Mouse (Mus musculus): ENCODE results near the gene Aff3.
A peak's percentile ranks its signal among the peaks of the same experiment; 100 is the strongest.

Aff3 gene

DNA sequence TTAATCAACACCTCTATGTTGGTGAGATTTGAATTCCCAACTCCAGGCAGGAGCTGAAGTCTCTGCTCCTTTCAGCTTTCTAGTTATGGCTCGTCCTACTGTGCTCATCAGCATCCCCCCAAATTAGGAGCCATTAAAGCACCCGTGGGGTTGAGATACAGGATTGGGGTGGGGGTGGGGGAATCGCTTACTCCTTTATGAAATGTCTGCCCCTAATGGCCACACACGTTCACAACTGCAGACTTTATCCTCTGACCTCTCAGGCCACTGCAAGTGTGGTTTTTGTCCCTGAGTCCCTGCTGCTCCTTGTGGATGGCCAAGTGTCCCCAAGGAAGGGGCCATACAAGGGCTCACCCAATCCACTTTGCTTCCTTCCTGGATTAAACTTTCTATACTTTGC lies 348.8 kb downstream of the Aff3 start:
- DNase-seq: no peak

DNA sequence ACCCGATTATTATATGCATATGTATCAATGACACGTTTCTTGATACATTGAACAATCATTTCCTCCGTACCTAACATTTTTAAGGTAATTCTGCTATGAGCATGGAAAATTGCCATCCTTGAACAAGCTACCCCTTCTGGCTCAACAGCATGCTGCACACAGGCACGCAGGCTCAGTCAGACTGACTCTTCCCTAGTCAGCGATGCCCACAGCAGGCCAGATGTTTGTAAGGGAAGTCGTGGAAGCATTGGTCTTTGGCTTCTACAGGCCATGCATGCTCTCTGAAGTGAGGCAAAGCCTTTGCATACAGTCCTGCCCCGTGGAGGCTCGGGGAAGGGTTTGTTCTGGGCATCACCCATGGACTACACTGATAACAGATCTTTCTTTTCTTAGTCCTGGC lies 354.3 kb downstream of the Aff3 start:
- no peak for DNase-seq

DNA sequence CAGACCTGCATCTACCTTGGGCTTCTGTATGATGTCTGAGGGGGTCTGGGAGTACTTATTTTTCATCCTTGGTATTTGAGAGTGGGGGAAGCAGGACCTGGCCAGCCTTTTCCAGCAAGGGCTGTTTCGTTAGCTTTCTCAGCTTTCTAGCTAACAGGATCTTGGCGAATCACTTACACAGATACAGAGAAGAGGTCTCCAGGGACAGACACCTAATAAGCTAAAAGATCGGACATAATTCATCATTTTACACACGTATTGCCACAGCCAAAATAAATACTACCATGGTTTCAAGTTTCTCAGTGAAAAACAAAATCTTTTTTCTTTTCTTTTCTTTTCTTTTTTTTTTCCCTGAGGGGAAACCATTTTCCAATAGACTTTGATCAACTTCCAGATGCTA lies 354.7 kb downstream of the Aff3 start:
- DNase-seq: no peak

DNA sequence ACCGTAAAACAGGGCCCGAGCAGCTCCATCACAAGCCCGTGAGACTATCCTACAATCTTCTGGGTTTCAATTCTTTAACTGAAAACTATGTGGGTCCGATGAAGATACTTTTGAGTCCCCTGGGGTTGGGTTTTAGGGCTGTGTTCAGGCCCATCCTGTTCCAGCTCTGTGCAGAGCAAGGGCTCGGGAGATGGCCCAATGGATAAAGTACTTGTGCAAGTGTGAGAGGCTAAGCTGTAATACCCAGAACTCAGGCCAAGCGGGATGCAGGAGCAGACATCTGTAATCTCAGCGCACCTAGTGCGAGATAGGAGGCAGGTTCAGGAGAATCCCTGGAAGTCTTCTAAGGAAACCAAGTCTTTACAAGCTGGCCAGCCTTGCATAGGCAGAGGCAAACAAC lies 355.4 kb downstream of the Aff3 start:
- DNase-seq: no peak

GRCm38 (mm10) chr1:38308705-38308996 lies 356.1 kb downstream of the Aff3 start:
- no peak for DNase-seq

GRCm38 (mm10) chr1:38307821-38308704 lies 356.7 kb downstream of the Aff3 start:
- DNase-seq: peak; percentile 59 to 71

DNA sequence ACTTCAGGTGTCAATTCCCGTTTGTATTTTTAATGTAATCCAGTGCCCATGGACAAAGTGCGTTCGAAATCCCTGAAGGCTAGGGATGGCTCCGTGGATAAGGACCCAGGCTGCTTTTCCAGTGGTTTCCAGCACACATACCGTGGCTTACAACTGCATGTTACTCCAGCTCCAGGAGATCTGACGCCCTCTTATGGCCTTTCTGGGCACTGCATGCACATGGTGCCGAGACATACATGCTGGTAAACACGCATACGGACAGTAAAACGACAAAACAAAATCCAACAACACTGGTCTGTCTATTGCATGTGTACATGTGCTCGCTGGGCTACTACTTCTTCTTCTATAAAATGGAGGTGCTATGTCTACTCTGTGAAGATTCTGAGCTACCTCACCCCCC lies 357.5 kb downstream of the Aff3 start:
- DNase-seq: peak in 1 of 2 experiments; percentile 47

DNA sequence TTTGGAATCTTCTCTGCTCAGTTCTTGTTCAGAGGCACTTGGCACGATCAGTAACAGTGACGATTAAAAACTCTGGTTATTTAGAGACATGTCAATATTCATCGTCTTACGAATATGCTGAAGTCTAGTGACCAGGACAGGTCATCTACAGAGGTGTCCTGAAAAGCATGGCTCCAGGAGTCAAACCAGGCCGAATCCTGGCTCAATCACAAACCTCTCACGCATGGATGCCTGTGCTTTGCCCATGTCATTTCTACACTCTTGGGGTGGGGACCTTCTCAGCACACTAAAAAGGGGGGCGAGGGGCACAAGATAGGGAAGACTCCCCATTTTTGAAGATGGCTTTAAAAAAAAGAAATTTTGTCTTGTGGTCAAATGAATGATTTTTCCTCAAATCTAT lies 358.6 kb downstream of the Aff3 start:
- DNase-seq: peak; percentile 23 to 44

DNA sequence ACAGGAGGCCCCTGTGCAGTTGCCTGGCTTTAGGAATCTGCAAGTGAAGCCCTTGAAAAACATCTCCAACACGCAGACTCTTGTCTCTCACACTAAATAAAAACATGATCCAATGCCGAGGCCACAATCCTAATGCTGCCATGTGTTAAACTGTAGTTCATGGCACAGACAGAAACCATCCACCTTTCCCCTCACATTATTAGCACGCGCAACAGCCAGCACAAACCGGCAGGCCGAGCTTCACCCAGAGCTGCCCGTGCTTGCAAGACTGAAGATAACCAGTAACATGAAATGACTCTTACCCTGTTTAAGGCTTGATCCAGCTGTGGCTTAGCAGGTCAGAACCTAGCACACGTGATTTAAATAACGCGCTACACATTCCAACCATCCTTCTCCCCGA lies 360.4 kb downstream of the Aff3 start:
- DNase-seq: no peak

- no peak for DNase-seq
These were observed 366.5 kb downstream of the Aff3 start for GRCm38 (mm10) chr1:38298291-38298690.

DNA sequence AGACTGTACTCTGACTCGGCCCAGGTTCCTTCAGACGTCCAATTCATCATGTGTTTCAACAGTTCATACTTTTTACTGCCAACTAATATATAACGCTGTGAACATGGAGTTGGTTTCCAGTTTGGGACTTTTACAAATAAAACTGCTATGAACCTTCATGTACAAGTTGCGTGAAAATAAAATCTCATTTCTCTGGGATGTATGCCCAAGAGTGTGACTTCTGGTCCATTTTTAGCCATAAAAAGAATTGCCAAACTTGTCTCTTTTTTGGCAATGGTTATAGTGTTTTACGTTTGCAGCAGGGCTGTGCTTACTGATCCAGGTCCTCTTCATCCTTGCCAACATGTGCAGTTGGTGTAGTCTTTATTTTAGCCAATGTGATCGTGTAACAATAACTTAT lies 369.8 kb downstream of the Aff3 start:
- DNase-seq: no peak

- no peak for DNase-seq
These were observed 370.4 kb downstream of the Aff3 start for GRCm38 (mm10) chr1:38294336-38294695.

DNA sequence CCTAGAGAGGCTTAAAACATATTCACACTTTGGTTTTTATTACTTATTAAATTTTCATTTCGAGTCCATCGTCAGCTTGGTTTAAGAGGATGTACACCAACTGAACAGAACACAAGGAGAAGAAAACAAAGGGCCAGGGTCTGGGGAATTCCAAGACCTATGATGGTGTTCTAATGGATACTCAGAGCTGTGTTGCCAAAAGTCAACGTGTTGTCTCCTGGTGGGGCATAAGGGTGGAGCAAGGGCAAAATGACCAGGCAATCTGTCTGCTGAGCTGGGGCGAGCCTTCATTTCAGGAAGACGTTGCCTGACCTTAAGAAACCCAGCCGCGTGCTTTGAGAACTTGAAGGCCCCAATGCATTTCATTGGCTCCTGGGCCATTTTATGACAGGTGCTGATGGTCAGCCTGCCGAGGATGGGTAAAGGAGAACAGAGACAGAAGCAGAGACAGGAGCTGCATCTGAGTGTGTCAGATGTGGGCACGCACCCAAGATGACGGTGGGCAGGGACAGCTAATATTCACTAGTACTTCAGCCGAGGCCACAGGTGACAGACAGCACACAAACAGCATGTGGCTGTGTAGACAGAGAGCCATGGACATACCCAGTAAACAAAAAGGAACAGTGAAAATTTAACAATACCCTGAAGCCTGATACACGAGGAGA lies 371.0 kb downstream of the Aff3 start:
- DNase-seq: peak; percentile 56 to 64

GRCm38 (mm10) chr1:38292851-38293250 lies 371.9 kb downstream of the Aff3 start:
- no peak for DNase-seq

DNA sequence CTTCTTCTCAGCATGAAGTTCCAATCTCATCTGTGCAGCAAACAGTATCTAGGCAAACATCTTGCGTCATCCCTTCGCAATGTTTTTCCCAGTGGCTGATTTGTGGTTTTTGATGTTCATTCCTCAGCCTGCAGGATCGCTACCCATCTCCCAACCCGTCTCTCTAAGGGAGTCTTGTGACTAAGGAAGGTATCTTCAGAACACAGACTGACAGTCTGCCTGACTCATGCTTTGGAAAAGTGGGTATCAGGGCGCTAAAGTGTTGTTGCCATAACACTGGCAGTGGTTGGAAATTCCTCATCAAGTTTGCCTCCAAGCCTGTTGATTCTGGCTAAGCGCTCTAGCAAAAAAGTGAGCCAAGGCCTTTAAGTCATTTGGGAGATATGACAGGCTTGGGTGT lies 372.8 kb downstream of the Aff3 start:
- no peak for DNase-seq

DNA sequence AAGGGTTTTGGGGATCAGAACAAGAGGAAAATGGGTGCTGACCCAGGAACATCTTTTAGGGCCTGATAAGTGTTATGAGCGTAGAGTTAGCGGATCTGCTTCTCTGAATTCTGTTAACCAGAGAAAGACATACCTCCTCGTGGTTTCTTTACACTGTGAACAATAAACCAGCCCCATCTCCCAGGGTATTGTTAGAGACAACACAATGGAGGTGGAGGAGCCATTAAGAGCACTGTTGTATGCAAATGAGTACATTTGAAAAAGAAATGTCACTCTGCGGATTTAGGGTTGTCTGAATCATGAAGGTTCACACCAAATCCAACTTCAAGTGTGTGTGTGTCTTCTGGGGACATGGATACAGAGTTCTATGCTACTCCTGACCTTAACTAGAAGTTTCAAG lies 373.3 kb downstream of the Aff3 start:
- DNase-seq: no peak

DNA sequence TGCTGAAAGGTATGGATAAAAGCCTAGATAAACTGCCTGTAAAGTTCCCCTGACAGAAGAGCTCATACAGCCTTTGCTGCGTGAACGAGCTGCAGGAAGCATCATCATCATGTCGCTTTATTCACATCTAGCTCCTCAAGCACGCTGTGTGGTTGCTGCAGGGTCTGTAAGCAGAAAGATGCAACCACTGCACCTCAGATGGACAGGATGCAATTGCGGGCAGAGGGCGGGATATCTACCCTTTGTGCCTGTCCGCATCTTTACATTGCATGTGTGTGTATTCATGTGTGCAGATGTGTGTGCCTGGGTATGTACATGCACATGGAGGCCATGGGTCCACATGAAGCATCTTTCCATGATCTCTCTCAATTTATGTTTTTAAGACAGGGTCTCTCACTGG lies 373.9 kb downstream of the Aff3 start:
- no peak for DNase-seq

DNA sequence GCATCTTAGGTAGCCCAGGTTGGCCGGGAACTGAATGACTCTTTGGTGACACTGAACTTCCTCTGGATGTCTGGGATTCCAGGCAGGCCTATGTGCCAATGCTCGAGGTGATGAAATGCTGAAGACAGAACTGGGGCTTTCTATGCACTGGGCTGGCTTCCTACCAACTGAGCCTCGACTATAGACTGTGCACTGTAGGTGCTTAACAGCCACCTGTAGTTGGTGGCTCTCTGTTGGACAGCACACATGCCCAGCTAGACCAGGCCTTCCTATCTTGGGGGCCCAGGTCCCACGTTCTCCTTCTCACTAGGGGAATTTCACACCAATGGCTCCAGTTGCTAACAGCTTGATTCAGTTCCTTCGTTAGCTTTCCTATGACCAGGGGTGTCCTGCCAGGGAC lies 374.9 kb downstream of the Aff3 start:
- no peak for DNase-seq

DNA sequence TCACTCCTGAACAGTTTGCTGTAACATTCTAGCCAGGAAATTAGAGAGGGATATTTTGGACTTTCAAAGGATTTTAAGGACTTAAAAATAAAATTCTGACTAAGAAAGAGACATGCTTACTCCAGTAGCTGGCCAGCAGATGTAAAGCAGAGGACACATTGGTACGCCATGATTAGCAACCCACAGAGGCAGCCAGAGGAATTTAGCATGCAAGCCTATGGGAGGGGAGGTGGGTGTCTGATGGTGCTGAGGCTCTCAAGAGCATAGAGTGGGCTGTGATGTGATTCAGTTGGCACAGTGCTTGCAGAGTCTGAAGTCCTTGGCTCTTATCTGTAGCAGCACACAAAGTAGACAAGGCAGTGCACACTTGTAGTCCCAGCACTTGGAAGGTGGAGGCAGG lies 376.0 kb downstream of the Aff3 start:
- no peak for DNase-seq

- no peak for DNase-seq
These were observed 378.2 kb downstream of the Aff3 start for GRCm38 (mm10) chr1:38286551-38286950.

- no peak for DNase-seq
These were observed 384.2 kb downstream of the Aff3 start for GRCm38 (mm10) chr1:38280549-38280948.

- DNase-seq: no peak
These were observed 393.4 kb downstream of the Aff3 start for GRCm38 (mm10) chr1:38271312-38271711.

DNA sequence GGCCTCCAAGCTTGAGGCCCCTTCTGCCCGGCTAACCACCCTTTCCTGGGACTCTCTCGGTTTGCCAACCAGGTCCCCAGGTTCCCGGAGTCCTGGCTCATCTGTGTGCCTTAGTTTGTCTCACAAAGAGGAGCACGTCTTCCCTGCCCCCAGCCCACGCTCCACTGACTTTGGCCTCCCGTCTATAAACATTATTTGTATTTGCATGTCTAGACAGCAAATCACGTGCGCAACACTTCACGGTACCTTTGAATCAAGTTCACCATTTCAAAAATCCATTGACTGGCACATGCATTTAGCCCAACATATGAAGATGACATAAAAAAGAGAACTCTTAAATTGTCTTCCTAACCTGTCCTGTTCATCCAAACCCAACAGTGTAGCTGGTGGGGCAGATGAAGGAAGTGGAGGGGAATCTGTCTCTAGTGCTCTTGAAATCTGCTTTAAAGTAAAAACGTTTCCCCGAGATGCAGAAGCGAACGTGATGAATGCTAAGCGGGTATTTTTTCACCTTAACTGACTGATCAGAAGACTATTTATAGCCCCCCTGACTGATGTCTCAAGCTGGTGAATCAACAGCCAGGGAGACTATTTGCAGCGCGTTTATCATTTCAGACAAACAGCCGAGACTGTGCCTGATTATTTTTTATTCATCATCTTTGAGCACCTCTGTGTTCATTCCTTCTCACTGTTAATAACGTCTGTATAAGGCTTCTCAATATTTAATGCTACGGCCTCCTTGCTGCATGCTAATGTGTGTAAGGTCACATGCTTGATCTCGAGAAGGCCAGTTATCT lies 396.3 kb downstream of the Aff3 start:
- no peak for DNase-seq

- DNase-seq: peak; percentile 55
These were observed 401.5 kb downstream of the Aff3 start for GRCm38 (mm10) chr1:38263251-38263650.
